Mouse (Mus musculus): ENCODE results near the gene Ptpn3.

Gene Ptpn3

DNA sequence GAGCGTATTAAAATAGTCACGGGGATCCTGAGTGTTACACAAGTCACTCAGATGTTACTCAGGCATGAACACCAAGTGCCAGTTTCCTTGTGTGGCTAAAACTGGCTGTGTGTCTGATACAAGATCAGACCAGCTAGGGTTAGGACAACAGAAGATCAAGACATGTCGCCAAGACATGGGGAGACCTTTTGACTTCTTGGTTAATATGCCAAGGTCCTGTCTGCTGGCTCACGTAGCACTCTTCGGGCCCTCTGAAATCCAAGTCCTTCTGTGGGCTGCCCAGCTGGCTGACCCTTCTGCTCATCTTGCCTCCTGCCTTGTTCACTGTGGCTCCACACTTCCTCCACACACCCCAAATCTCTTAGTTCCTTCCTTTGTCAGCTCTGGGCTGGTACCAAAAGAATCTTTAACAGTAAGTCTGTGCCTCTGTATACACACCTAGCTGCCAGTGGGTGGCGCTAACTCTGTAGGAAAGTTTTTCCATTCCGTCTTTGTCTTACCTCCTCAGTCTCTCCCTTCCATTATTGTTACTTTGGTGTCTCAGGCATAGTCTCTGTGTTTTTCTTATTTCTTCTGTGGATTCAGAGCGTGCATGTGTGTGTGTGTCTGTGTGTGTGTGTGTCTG is 38.5 kb downstream of the Ptpn3 start:
- peak; percentile 68 for DNase-seq (ENCODE audit: low spot score)

DNA sequence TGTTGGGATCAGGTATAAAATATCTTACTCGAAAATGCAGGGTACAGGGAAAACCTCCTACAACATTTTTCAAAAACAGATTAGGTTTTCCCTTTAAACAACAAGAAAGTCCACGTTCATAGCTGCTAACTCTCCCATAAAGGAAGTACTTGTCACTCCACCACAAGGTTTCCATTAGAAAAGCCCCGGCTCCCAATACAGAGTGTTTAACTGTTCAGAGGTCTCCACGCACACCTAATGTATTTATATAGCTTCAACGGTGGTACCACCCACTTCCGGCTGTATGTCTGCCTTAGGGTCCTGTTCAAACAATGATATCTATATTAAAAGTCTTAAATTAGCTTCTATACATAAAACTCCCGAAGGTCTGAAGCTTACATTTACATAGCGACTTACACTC is 39.2 kb downstream of the Ptpn3 start:
- no peak for DNase-seq (ENCODE audit: low spot score)

DNA sequence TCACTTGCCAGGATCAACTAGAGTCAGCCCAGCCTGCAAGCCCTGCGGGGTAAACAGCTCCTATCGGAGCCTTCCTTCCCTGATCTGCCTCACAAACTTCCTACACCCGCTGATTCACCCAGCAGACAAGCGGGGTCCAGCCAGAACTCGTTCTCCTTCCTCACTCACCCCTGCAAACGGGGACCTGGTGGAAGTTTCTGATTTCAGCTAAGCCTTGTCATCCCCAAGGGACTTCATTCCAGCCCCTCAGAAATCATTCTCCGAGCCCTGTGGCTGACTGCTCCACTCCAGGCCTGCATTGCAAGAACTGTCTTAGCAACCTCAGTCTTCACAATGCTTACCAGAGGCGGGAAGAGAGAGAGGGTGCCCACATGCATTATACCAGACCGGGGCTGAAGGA is 39.8 kb downstream of the Ptpn3 start:
- no peak for DNase-seq (ENCODE audit: low spot score)

DNA sequence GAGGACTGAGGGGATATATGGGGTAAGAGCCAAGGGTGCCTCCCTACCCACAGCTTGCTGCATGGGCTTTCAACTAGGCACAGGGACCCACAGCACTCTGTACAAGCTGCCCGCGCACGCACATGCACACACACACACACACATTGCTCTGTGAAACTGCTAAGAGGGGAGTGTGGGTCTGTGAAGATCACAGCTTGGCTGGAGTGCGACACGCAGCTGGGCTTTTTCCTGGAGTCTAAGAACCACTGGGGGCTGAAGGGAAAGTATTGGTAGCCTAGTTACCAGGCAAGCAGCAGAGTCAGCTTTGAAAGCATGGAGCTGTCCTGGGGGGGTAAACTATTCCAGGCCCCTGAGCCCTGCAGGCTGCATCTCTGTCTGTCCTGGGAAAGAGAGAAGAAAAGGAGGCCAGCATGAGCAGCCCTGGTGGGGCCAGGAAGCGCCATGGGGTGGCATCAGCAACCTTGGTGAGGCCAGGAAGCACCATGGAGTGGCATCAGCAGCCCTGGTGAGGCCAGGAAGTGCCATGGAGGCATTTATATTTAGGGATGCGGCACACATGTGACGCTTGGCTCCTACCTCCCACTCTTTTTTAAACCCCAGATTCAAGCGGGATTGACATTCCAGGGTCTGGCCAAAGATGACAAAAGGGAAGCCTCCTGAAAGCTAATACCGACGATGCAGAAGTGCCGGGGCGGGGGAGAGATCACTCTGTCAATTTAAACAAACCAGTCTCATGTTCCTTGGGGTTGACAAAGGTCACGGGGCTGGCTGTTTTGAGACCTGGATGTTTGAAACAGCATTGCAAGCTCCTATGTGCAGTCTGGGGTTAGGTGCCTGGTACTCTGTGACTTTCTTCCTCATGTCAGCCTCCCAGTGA is 43.2 kb downstream of the Ptpn3 start:
- DNase-seq (ENCODE audit: low spot score) = peak; percentile 70

DNA sequence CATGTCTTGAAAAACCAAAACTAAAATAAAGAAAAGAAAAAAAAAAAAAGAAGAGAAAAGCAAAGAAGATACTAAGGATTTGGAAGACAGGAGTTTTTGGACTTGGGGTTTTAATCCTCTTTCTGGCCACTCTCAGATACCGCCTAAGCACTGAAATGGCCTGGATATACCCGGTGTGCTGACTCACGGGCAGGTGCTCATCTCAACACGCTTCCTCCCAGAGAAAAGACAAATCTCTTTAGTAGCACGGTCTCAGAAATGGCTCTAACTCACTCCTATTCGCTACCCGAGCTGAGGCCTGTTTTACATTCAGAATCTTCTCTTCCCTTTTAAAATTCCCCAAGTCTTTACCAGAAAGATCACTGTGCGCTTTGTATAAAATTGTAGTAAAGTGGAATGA is 44.2 kb downstream of the Ptpn3 start:
- DNase-seq (ENCODE audit: low spot score) = no peak

DNA sequence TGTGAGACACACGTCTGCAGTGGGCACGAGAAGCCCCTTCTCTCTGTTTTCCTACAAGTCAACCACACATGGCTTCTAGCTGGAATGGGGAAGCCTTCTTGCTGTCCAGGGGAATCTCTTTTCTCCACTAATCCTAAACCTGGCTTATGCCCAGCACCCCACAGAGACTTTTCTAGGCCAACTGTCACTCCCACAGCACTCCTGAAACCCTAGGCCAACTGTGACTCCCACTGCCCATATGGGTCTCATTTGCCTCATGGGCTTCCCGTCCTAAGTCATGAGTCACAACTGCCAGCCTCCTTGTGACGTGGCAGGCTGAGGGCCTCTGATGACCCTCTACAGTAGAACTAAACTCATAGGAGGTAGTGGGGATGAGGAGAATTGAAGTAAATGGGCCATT is 44.9 kb downstream of the Ptpn3 start:
- DNase-seq (ENCODE audit: low spot score) = no peak

DNA sequence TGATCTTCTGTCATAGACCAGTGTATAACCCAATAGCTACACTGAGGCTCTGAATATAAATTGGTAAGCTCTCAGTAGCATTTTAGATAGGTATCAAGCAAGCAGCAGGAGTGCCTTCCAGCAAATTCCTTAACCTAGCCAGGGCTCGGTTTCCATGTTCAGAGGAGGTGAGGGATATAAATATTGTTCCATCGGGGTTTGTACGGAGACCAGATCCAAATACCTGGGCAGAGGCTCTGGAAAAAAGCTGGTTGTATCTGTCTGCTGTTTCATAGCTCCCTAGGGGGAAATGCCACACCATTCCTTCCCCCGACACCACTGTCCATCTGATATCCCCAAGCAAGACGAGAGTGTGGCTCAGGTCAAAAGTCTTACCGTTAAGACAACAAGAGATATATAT is 47.2 kb downstream of the Ptpn3 start:
- no peak for DNase-seq (ENCODE audit: low spot score)

DNA sequence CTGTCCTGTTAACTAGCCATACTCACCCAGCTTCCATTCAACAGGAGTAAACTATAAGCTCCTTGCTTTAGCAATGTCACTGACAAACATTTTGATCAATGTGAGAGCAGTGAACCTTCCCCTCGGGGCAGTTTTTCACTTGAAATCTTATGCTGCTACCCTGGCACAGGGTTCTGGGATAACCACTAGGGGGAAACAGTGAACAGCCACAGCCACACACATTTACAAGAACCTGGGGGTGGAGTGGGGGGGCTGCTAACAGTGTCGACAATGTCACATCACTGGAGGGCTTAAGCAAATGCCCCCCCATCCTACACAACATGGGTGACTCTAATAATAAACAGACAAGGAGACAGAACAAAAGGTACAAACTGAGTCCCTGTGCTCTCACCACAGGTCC is 51.0 kb downstream of the Ptpn3 start:
- no peak for DNase-seq (ENCODE audit: low spot score)

DNA sequence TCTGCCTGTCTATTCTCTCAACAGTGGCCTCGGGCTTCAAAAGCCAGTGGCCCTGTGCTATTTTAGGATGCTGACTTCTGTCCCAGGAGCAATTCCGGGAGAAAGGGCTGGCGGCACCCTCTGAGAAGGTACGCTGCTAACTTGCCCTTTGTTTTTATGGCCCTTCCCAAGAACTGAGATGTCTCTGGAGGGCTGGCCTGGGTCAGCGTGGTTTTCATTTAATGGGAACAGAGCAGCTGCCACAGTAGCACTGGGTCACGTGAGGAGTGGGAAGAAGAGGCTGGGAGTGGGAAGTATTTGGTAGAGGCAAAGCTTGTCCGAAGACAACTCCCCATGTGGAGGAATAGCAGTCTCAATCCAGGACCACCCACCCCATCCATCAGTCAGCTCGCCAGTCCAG is 52.5 kb downstream of the Ptpn3 start:
- DNase-seq (ENCODE audit: low spot score) = peak; percentile 35

DNA sequence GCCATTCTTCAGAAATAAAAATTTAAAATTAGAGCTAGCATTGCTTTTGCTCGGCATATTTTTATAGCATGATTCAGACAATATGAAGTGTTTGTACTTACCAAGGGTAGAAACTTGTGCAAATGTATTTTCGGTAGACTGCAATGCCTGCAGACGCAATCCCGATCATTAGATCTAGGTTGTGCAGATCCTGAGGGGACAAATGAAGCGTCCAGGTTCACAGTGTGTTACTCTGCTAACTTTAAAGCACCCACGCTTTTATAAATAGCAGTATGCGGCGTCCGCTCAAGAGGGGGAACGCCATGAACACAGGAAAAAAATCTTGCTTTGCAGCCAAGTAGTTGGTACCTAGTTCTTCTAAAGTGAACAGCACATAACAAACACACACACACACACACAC is 56.8 kb downstream of the Ptpn3 start:
- no peak for DNase-seq (ENCODE audit: low spot score)

DNA sequence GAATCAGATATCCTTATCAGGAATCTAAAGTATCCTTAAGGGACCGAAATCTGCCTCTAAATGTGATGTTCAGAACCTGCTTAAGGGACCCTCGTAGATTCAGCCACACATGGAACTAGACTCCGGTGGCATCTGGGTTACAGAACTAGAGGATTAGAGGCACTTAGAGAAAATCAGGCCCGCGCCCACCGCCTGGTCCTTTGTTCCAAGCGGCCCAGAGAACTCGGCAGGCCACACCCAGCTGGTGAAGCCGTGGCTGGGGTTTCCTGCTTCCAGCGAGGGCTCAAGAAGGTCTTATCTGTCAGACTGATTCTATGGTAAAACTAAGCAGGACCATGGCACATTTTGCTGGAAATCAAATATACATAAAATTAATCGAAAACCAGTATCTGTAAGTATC is 58.3 kb downstream of the Ptpn3 start:
- DNase-seq (ENCODE audit: low spot score) = no peak

DNA sequence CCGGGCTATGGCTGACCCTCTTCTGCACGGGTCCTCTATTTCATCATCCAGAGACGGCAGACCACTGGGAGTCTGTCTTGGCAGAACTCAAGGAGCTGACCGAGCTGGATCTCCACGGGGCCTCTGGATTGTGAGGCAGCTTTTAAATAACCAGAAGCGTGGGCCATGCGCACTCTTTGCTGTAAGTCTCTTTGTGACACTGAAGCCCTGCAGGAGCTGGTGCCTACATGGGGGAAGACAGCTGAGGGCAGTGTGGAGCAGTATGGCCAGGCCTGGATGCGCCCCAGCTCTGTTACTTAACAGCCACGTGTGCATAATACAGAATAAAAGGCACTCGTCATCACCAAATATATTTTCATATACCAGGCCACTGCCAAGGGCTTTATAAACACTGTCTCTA is 60.7 kb downstream of the Ptpn3 start:
- DNase-seq (ENCODE audit: low spot score) = no peak

DNA sequence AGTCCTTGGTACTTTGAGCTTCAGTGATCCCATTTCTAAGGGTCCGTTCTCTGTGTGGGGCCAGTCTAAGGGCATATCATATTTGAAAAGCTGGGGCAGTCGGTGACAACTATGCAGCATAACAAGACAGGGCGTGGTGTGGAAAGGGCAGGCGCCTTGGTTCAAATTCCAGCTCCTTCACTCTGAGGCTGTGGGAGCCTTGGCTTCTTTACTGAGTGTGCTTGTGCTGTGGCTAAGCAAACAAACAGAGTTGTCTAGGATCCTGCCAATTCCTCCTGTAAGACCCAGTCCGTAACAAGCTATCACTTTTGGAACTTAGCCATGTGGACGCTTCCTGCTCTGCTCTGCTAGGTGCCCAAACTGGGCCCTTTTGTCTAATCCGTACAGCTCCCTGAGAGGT is 61.5 kb downstream of the Ptpn3 start:
- DNase-seq (ENCODE audit: low spot score) = no peak

DNA sequence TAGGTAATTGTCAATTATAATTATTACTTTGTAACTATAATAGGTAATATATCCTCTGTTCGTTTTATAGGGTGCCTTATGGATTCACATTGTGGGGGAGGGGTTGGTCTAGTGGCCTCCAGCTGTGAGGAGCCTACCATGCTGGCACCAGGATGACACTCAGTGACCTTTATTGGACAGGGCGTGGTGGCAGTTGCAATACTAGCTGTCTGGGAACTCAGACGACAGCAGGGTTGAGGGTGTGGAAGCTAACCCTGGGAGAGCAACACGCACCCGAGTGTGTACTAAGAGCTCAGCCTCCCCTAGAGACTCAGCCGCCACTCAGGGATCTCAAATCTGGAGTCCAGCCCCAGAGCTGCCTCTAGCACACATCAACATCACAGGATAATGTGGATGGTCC is 62.5 kb downstream of the Ptpn3 start:
- no peak for DNase-seq (ENCODE audit: low spot score)

DNA sequence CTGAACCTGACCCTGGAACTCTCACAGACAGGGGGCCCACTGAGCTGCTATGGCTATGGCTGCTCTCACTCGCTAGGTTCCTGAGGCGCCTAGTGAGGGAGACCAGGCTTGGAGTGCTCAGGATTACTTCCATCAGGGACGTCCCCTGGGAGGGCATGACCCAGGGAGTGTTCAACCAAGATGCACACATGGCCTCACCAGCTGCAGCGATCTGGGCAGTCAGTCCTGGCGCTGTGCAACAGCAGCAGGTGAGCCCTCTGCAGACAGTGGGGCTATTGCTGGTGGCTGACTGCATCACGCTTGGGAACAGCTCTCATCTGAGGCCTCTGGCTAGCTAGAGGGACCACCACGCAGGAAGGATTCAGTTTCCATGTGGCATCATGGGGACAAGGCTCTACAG is 63.5 kb downstream of the Ptpn3 start:
- no peak for DNase-seq (ENCODE audit: low spot score)

DNA sequence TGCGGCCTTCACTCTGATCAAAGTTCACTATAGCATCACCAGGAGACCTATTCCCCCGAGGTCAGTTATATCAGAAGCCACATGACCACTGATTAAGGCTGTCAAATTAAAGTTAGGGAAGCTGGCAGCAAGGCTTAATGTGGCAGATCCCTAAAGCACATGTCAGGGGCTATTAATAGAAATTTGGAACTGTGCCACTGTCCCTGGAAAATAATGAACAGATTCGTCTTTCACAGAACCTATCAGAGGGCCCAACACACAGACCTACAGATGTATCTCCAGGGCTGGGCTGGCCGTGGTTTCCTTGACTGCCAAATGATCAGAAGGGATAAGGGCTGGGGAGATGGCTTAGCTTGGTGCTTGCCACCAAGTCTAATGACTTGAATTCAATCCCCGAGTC is 65.1 kb downstream of the Ptpn3 start:
- DNase-seq (ENCODE audit: low spot score) = no peak

DNA sequence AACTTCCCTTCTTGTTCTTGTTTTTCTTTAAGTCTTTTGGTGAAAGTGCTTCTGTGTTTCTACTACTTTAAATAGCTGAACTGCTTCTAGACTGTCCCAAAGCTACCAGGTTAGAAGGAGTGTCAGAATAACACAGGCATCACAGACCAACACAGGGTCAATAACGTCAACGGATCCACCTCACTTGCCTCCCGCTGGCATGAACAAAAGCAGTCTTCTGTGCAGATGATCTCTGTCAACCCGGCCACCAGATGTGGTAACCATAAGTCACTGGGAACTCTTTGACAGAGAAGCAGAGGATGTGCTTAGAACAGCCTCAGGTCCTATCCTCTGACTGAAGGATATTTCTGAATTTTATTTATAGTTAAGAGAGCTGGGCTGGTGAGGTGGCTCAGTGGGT is 65.9 kb downstream of the Ptpn3 start:
- no peak for DNase-seq (ENCODE audit: low spot score)

DNA sequence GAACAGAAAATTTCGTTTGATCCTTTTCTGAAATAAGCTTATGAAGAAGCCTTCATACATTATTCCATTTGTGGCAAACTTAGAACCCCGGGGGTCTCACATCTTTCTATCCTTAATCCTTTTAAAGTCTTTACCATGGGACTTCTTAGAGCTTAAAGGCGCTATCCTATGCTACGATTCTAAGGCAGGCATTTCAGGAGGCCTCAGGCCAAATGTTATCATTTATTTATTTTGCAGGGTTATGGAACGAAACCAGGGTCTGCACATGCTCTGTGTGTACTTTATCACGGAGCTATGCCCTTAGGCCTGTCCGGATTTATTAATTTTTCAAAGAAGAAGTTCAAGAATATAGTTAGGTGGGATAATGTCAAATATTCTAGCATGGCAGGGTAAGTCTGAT is 67.3 kb downstream of the Ptpn3 start:
- DNase-seq (ENCODE audit: low spot score) = no peak

DNA sequence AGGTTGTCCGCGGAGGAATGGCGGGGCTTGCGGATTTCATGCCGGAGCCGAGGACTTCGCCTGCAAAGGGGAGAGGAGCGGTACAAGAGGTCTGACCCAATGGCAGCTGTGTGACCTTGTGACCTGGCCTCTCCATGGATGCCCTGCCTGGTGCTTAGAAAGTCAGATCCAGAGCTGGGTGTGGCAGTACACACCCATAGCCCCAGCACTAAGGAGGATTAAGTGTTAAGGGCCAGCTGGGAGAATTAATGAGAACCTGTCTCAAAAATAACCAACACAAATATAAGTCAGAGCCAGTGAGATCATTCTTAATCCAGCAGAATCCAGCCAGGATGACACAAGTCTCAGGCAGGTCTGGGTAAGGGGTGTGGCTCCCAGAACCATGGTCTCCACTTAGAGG is 69.2 kb downstream of the Ptpn3 start:
- no peak for DNase-seq (ENCODE audit: low spot score)

DNA sequence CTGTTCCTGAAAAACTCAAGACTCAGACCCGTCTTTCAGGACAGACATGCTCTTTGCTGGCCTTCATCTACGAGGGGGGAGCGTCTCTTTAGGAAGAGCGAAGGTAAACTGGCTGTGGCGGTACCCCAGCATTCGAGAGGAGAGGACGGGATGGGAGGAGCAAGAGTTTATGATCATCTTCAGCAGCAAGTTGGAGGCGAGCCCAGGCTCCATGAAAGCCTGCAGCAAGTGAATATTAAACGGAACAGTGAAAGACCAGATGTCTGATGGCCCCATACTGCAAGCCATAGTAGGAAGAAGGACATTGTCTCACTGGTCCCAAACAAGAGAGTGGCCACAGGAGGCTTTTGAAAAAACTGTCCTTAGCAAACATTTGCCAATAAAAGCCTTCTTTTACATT is 70.3 kb downstream of the Ptpn3 start:
- no peak for DNase-seq (ENCODE audit: low spot score)

DNA sequence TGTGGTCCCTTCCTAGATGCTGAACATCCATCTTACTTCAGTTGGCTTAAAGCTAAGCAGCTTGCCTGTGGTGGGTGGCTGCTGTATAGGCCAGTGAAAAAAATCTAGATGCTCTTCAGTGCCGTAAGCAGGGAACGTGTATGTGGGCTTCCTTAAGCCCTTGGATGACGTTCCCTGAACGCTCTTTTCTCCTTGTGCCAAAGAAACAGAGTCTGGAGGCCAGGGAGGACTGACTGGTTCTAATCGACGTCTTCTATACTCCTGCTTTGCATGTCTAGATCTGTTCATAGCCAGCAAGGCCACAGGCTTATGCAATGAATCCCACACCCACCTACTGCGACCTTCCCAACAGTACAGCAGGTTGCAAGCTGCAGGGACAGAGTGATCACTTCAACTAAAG is 71.3 kb downstream of the Ptpn3 start:
- no peak for DNase-seq (ENCODE audit: low spot score)

DNA sequence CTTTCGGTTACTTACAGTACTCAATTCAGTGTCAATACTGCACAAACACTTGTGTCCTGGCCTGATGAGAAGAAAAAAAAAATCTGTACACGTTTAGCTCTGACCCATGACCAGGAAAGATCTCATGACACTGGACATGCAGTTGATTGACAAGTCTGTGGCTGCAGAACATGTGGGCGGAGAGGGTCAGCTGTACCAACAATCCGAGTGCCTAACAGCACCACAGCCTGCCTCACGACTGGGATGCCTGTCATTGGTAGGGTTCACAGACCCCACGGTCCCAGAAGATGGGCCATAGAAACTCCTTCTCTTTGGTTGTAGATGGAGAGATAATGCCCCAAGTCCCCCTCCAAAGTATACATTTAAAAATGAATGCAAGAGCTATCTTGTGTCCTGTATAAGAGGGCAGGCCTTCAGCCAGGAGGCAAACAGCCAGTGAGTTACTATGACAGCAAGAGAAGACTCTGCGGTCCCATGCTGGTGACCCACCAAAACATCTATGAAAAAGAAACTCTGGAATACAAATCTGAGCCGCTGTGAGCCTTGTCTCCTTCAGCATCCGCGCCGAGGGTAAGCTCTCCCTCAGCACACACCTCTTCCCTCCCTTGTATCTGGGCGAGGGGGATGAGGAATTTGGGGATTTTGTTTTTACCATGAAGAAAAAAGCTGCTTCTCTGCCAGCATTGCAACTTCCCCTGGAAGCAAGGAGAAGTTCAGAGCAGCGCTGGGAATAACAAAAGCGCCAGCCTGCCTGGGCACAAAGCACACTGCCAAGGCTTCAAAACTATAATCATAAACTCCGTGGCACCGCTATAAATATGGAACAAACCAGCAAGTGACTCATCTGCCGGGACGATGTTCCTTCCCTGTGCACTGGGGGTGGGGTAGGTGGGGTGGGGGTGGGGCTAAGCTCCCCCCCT is 72.8 kb downstream of the Ptpn3 start:
- DNase-seq (ENCODE audit: low spot score) = no peak

DNA sequence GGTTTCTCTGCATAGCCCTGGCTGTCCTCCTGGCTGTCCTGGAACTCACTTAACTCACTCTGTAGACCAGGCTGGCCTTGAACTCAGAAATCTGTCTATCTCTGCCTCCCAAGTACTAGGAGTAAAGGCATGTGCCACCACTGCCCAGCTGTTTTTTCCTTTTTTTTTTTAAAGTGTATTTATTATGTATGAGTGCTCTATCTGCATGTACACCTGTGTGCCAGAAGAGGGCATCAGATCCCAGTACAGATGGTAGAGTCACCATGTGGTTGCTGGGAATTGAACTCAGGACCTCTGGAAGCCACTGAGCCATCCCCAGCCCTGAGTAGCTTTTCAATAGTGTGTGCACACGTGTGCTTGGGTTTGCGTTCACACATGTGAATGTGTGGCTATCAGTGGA is 76.9 kb downstream of the Ptpn3 start:
- DNase-seq (ENCODE audit: low spot score) = no peak
